Mouse (Mus musculus) layer of hippocampus, adult 2 months (tissue): ENCODE data around the gene Stk32b. TPM values are rescaled to one million over a fixed set of nuclear protein-coding genes. Genes with fewer than 3 reads are reported as not detected.

Source experiments
- DNase-seq, 2 experiments: peaks; one replicate each; pipeline ENCODE4 v3.0.0; 2022; ENCODE audit warnings: low spot score in 2 of 2
- H3K27ac ChIP-seq: fragments of 200-600 bp; 2 replicates; pipeline ENCODE4 v1.8.1; 2022
- H3K4me3 ChIP-seq: fragments of 200-600 bp; 2 replicates; pipeline ENCODE4 v1.8.1; 2022; ENCODE audit warnings: mild to moderate bottlenecking
- CTCF ChIP-seq: fragments of 200-600 bp; conservative IDR thresholded peaks from 2 replicates; pipeline ENCODE4 v1.8.1; 2022; ENCODE audit warnings: antibody characterized with exemption, mild to moderate bottlenecking, moderate library complexity
- total RNA-seq, 2 experiments: library from RNA; stranded (reverse); gene quantifications; 2 replicates each; pipeline ENCODE4 v1.2.3; 2021

The Stk32b gene
- total RNA-seq, 2 experiments from 2014 or later, result 5.4 to 7.5 TPM

DNA sequence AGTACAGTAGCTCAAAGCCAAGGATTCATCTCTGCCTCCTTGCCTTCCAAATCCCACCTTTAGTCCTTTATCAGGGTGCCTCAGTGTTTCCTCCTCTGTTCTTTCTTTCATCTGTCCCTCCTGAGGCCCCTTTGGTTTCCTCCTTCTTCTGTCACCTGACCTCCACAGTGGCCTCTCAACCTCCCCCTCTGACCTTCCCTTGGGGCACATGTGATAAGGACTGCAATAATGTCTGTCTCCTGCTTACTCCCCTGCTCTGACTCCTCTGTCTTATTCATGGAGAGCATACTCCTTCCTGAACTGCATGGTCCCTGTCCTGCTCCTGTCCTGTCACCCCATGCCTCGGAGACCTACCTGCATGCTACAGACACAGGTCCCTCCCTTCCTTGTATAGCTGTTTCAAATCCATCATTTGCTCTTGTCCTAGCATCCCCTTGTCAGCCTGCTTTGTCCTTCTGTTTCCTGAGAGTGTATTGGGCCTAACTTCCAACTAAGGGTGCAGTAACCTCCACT lies 66.8 kb downstream of the Stk32b start:
- TF ChIP-seq CTCF, result no peak
- no peak overlapping the region for H3K4me3 ChIP-seq

DNA sequence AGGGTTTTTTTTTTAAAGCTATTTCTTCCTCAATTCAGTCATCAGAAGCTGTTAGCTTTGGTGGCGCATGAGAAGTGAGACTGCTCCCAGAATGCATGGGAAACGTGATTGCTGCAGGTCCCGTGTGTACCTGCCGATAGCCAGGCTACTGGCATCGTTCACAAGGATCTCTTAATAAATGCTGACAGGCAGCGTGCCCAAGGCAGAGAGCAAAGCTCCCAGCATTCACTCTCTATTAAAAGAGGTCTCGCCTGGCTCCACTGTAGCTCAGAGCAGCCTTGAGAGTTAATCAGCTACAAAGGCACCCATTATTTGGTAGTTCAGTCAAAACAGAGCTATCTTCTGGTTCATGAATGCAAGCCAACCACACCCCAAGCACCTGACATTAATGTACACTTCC lies 72.9 kb downstream of the Stk32b start:
- no peak for DNase-seq
- Histone ChIP-seq H3K27ac (no peak overlapping the region), H3K4me3 (no peak overlapping the region)
- no peak for TF ChIP-seq CTCF

More for the DNA sequence above, 66.8 kb downstream of the Stk32b start:
- H3K27ac ChIP-seq, result no peak overlapping the region
- DNase-seq, result no peak

DNA sequence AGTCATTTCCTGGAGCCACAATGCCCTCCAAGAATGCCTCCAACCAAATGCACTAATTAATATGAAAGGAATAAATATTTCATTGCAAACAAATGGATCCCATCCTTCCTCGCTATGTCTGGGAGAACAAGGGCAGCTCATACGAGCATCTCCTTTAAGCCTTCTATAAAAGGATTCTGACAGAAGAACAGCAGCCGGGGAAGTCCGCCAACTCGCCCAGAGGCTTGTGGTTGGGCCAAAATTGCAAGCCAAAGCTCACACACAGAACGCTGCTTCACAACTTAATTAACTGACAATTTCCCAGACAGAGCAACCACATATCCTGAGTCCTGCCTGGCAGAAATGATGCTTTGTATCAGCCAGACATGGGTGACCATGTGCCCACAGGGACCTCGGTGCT lies 74.5 kb downstream of the Stk32b start:
- no peak overlapping the region for H3K27ac ChIP-seq
- peak in 1 of 2 experiments; percentile 10 for DNase-seq
- TF ChIP-seq CTCF, result no peak
- H3K4me3 ChIP-seq, result no peak overlapping the region

DNA sequence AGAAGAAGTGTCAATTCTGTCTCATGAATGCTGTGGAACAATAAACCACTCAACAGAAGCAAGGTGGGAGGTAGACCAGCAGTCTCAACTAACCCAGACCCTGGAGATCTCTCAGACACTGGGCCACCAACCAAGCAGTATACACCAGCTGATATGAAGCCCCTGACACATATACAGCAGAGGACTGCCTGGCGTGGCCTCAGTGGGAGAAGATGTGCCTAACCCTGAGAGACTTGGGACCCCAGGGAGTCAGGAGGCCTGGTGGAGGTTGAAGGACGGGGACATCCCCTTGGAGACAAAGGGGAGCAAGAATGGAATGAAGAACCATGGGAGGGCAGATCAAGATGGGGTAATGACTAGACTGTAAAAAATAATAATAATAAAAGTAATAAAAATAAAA lies 82.2 kb downstream of the Stk32b start:
- DNase-seq, result no peak
- Histone ChIP-seq H3K27ac (no peak overlapping the region), H3K4me3 (no peak overlapping the region)
- no peak for TF ChIP-seq CTCF

DNA sequence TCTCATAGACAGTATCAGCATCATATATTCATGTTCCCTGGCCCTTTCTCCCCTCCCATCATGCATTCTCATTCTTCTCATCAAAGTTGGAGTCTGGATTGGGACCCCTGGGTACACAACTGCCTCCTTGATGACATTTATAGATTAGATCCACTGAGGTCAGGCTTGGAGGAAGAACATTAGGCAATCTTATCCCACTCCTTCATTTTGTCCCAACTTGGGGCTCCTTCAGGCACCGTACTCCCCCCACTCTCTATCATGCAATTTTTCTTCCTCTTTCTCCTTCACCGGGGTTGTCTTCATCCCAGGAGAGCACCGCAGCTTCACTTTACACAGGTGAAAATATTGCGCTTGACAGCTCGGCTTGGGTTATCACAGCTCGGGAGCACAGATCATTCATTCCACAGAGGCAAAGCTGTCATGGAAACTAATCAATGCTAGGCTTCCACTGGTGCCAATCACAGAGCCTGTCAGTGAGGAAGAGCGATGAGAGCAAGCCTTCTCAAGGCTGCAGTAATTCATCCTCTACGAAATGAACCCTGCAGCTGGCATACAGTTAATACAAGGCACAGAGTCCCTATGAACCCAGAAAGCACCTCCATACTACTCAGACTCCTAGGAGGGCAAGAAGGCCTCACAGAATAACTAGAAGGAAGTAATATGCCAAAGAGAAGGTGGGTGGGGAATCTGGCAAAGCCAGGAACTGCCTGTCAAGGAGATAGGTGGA lies 89.4 kb downstream of the Stk32b start:
- no peak for TF ChIP-seq CTCF
- H3K4me3 ChIP-seq, result no peak overlapping the region
- no peak overlapping the region for H3K27ac ChIP-seq
- DNase-seq, result no peak

DNA sequence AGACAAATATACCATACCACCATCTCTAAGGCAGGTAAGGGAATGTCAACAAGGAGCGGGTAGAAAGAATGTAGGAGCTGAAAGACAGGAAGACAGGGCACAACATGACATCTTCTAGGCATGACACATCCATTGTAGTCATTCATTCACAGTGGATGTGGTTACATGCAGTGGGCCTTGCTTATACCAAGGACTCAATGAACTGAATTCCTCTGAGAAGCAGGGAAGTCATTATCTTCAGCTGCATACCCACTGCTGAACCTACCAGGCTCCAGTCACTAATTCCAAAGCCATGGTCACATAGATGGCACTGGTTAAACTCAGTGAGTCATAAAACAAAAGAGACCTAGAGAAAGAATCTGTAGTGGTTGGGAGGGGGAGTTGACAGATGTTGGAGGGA lies 105.1 kb downstream of the Stk32b start:
- H3K27ac ChIP-seq, result no peak overlapping the region
- TF ChIP-seq CTCF, result no peak
- H3K4me3 ChIP-seq, result no peak overlapping the region
- DNase-seq, result no peak

DNA sequence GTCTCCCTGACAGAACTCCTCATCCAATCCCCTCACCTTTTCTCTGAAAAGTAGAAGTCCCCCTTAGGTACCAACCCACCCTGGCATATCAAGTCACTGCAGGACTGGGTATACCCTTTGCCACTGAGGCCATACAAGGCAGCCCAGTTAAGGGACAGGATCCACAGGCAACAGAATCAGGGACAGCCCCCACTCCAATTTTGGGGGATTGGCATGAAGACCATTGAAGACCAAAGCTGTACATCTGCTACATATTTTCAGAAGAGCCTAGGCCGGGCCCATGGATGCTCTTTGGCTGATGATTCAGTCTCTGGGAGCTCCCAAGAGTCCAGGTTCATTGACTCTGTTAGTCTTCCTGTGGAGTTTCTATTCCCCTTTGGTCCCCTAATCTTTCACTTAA lies 117.4 kb downstream of the Stk32b start:
- Histone ChIP-seq H3K27ac (no peak overlapping the region), H3K4me3 (no peak overlapping the region)
- no peak for TF ChIP-seq CTCF
- no peak for DNase-seq

DNA sequence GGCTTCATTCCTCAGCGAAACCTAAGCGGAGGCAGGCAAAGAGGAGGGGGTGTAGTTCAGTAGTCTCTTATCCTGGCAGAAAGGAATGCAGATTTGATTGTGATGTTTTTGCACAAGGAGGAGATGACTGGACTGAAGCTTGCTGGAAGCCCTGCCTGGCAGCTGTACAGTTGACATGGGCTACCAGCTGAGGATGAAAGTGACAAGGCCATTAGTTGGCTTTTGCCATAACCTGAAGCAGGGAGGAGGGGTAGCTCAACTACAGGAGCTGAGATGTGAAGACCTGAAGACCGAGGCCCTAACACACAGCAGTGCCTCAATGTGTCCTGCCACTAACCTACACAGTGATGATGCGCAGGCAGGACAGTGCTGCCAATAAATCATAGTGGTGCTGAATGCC lies 118.7 kb downstream of the Stk32b start:
- no peak for DNase-seq
- no peak for TF ChIP-seq CTCF
- Histone ChIP-seq H3K27ac (no peak overlapping the region), H3K4me3 (no peak overlapping the region)

DNA sequence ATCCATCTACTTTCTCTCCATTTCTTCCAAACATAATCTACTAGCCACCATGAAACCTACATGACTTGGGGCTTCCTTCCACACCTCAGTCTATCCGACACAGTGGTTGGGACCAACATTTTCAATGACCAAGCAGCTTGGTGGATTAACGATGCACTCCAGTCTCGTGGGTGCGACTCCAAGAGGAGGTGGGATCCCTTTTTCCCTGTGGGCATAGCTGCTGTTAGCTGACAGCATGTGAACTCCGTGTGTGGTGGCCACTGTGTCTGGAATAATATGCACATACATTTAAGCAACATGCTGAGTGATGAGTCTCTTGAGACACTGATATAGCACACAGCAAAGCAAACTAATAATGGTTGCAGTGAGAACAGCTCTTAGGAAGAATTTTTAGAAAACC lies 124.6 kb downstream of the Stk32b start:
- no peak for TF ChIP-seq CTCF
- no peak for DNase-seq

DNA sequence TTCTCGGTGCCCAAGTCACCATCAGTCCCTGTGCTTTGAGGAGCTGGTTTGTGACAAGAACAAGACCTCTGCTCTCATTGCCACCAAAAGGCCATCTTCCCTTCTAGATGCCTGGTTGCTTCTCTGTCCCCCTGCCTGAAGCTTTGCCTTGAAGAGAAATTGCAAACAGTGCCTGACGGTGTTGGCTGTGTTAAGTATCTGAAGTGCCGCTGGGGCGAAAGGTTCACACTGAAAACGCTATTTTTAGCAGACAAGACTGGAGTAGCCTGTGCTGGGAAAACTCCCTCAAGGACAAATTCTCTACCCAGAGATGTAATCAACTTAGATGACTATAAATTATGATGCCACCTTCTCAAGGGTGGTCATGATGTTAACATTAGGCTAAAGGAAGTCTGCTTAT lies 129.1 kb downstream of the Stk32b start:
- no peak overlapping the region for H3K4me3 ChIP-seq
- no peak for DNase-seq
- no peak for TF ChIP-seq CTCF
- no peak overlapping the region for H3K27ac ChIP-seq

More for the DNA sequence above, 124.6 kb downstream of the Stk32b start:
- no peak overlapping the region for H3K27ac ChIP-seq
- H3K4me3 ChIP-seq, result no peak overlapping the region

DNA sequence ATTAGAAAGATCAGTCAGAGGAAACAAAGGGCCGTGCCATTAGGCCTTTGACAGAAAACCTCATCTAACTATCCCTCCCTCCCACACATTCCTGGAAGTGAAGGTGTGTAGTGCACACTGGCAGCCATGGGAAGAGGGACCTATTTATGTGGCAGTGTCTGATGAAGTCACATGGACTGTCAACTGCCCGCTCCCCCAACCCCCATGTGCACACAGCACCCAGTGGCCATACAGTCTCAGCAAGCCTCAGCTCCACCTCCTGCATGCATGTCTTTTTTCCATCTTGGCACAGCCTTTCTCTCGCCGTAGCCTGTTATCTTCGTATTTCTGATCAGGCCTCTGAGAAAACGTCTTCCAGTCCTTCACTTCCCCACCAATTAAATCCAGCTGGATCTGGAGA lies 130.9 kb downstream of the Stk32b start:
- Histone ChIP-seq H3K27ac (no peak overlapping the region), H3K4me3 (no peak overlapping the region)
- no peak for DNase-seq
- TF ChIP-seq CTCF, result no peak

DNA sequence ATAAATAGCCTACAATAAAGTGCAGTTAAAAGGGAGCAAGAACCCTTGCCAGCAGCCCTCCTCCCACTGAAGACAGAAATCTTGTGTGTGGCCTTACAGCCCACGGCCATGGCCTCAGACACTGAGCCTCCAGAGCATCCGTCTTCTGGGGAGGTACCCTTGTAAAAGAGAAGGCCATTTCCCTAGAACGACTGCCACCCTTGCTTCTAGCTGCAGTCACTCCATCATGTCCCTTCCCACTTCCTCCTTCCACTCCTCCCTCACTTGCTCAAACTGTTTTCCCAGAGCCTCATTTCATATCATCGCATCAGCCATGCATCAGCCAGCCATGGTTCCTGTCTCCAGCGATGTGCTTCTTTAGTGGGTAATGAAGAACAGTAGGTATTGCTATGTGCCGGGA lies 141.5 kb downstream of the Stk32b start:
- Histone ChIP-seq H3K27ac (no peak overlapping the region), H3K4me3 (no peak overlapping the region)
- DNase-seq, result no peak
- no peak for TF ChIP-seq CTCF

DNA sequence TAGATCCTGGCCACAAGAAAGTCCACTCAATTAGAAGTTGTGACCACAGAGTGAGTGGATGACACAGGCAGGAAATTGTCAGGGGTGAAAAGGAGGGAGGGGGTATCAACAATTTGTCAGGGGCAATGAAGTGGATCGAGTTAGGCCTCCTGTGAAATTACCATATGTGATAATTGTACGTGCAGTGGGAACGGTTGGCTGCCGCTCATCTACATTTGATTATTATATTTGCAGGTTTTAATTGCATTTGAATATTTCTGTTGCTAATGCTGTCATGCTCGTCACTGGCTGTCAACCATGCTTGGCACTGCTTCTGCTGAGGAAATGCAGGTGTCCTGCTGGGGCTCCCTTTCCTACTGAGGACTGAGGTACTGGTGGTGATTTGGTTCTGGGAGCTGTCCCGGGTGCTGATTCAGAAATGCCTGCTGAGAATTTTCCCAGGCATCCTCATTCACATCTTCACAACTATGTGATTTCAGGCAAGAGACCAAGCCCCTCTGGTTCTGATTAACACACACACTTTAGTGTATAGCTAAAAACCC lies 159.6 kb downstream of the Stk32b start:
- no peak for TF ChIP-seq CTCF
- H3K27ac ChIP-seq, result no peak overlapping the region
- no peak overlapping the region for H3K4me3 ChIP-seq
- DNase-seq, result no peak

DNA sequence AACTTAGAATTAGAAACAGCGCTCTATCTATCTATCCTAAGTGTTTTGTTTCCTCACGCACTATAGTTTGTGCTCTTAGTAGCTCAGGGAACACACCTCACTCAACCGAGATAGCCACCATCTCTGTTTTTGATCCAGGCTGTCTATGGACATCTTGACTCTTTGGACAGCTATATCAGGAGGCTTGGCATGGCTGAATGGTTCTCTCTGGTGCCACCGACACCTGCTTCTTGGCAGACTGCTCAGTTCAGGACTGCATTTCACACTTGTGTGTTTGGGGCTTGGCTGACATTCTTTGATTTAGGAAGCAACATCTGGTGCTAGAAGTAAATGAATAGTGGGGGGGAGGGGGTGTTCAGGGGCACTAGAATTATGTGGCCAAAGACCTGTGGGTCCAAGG lies 162.7 kb downstream of the Stk32b start:
- no peak for DNase-seq
- no peak overlapping the region for H3K27ac ChIP-seq
- no peak for TF ChIP-seq CTCF

More for the DNA sequence above, 162.7 kb downstream of the Stk32b start:
- no peak overlapping the region for H3K4me3 ChIP-seq
